Mouse (Mus musculus): ENCODE measurements at regions not wholly inside any gene's neighbourhood (a gene's known extent, or its start where the extent isn't known, plus 50 kb on each side); places are given as distances from the start of the nearest gene placed in this dataset.

DNA sequence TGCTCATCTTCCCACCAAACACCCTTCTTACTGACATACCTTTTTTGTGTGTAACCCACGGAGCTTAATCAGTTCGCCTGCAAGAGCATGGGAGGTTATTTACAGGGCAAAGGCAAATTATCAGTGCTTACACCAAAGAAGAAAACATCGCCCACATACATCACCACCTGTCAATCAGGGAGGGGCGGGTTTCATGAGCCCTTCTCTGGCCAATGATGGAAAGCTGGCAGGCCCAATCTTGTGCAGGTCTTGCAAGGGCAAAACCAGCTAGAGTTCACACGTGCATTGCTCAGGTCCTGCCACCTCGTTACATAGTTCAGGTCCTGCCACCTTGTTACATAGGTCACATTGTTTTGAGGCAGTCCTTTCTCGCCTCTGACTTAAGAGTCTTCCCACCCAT, 214.7 kb upstream of the Hes1 start:
- Histone ChIP-seq H3K4me2 (no peak overlapping the region), H3K4me3 (replicated peaks) (no peak overlapping the region), H3K4me1 (peaks cover 5% of the 10 kb centered on the region; the same call in 1 of the 2 replicates), H3K9me3 (replicated peaks) (no peaks in the 10 kb centered on the region), H3K36me3 (no peaks in the 10 kb centered on the region), H3K27me3 (replicated peaks) (peaks cover 13% of the 10 kb centered on the region; the same call in 1 of the 2 replicates), H3K27ac (replicated peaks) (no peak overlapping the region), H3K9ac (replicated peaks) (no peak overlapping the region)
- 82% methylated on average over 7 of the region's 7 CpGs for WGBS
- ATAC-seq (ENCODE audit: low FRiP score) = no peak

DNA sequence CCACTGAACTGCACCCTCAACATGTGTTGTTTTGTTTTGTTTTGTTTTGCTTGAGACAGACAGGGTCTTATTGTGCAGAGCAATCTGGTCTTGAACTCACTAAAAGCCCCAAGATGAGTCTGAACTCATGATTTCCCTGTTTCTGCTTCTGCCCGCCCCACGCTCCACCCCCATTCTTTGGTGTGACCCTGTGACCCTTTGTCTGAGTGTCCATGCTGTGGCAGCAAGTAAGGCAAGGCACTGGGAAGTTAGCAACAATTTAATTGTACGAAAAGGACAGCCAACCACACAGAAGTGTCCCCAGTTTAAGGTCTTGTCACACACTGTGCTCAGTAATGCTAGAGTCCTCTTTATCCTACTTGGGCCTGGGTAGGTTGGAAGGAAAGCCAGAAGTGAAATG, 213.6 kb upstream of the Hes1 start:
- WGBS = 48% methylated on average over 3 of the region's 3 CpGs
- no peaks in the 10 kb centered on the region for H3K9me3 ChIP-seq (replicated peaks)
- H3K27ac ChIP-seq (replicated peaks) = no peak overlapping the region
- H3K4me2 ChIP-seq = no peak overlapping the region
- H3K36me3 ChIP-seq = no peaks in the 10 kb centered on the region
- H3K4me1 ChIP-seq = 0 out of 2 replicates have a peak, but pooled peaks cover 2% of the 10 kb centered on the region
- no peak overlapping the region for H3K9ac ChIP-seq (replicated peaks)
- no peak overlapping the region for H3K4me3 ChIP-seq (replicated peaks)
- H3K27me3 ChIP-seq (replicated peaks) = peaks cover 13% of the 10 kb centered on the region; the same call in 1 of the 2 replicates
- no peak for ATAC-seq (ENCODE audit: low FRiP score)

DNA sequence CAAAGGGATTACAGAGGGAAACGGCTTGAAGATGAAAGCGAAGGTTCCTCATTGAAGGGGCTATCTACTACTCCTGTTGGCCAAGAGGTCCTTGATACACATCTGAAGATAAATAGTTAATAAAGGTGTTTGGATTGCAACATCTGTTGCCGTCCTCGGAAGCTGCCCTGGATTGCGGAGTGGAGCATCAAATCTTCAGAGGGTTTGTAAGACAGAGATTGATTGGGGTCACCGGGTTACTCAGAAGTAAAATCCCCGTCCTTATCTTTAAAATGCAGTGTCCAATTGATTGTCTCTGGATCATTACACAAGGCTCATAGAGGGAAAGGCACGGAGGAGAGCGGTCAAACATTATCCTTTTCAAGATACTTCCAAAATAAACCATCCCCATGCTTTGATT, 212.4 kb upstream of the Hes1 start:
- no peaks in the 10 kb centered on the region for H3K4me1 ChIP-seq
- 17% methylated on average over 9 of the region's 9 CpGs for WGBS
- no peak overlapping the region for H3K4me2 ChIP-seq
- ATAC-seq (ENCODE audit: low FRiP score) = no peak
- H3K36me3 ChIP-seq = no peaks in the 10 kb centered on the region
- H3K9me3 ChIP-seq (replicated peaks) = no peaks in the 10 kb centered on the region
- H3K27ac ChIP-seq (replicated peaks) = no peak overlapping the region
- H3K27me3 ChIP-seq (replicated peaks) = peaks cover 13% of the 10 kb centered on the region; the same call in 1 of the 2 replicates
- H3K4me3 ChIP-seq (replicated peaks) = no peak overlapping the region
- no peak overlapping the region for H3K9ac ChIP-seq (replicated peaks)

DNA sequence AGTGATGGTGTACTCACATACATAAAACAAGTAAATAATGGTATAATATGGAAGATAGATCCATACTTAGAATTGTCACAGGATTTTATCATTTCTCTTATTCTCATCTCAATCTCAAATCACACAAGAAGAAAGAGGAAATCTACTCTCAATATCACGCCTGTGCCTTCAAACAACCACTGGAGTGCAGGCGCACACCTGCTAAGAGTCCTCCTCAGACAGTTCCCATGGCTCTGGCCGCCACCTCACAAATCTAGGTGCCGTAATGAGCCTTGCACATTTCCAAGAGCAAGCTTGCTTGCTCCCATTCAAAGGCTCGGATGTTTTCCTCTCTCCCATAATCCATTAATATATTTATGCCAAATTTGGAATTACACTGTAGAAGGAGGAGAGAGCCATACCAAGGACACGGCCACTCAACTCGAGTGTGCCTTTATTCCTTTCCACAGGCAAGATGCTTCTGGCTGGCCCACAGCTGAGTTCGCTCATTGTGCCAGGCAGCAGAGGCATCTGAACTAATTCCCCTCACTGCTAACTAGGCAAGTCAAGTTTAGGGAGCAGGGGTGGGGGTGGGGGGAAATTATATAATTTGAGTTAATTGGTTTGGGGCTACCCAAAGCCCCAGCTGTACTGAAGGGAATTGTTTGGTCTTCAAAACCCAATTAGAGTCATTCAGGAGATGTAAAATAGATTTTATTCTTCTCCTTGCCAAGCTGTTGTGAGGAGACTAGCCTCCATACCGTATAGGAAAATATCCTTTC, 209.2 kb upstream of the Hes1 start:
- 86% methylated on average over 9 of the region's 9 CpGs for WGBS
- peaks cover 15% of the 10 kb centered on the region; the same call in 1 of the 2 replicates for H3K27me3 ChIP-seq (replicated peaks)
- H3K9ac ChIP-seq (replicated peaks) = no peak overlapping the region
- no peak overlapping the region for H3K4me3 ChIP-seq (replicated peaks)
- H3K36me3 ChIP-seq = no peaks in the 10 kb centered on the region
- no peak overlapping the region for H3K4me2 ChIP-seq
- H3K4me1 ChIP-seq = no peaks in the 10 kb centered on the region
- no peak overlapping the region for H3K27ac ChIP-seq (replicated peaks)
- no peak for ATAC-seq (ENCODE audit: low FRiP score)
- no peaks in the 10 kb centered on the region for H3K9me3 ChIP-seq (replicated peaks)

DNA sequence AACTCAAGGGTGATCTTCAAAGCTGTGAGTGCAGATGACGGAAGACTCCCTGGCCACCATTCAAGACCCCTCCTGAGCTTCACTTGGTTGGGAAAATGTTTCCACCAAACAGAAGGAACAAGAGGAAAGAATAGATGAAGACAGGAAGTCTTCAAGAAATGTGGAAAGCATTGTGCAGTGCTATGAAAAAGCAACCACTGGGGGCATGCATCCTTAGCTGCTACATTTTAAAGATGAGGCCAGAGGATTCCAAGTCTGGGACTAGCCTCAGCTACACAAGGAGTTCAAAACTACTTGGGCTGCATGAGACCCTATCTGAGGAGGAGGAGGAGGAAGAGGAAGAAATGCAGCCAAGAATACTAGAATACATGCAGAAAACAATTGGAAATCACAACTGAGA, 207.6 kb upstream of the Hes1 start:
- no peak overlapping the region for H3K27ac ChIP-seq (replicated peaks)
- no peak overlapping the region for H3K9ac ChIP-seq (replicated peaks)
- H3K9me3 ChIP-seq (replicated peaks) = no peaks in the 10 kb centered on the region
- 0 out of 2 replicates have a peak, but pooled peaks cover 14% of the 10 kb centered on the region for H3K27me3 ChIP-seq (replicated peaks)
- H3K4me2 ChIP-seq = no peak overlapping the region
- H3K4me3 ChIP-seq (replicated peaks) = no peak overlapping the region
- WGBS = 91% methylated on average over 1 of the region's 1 CpGs
- no peak for ATAC-seq (ENCODE audit: low FRiP score)
- peaks cover 11% of the 10 kb centered on the region; the same call in 1 of the 2 replicates for H3K4me1 ChIP-seq
- no peaks in the 10 kb centered on the region for H3K36me3 ChIP-seq

DNA sequence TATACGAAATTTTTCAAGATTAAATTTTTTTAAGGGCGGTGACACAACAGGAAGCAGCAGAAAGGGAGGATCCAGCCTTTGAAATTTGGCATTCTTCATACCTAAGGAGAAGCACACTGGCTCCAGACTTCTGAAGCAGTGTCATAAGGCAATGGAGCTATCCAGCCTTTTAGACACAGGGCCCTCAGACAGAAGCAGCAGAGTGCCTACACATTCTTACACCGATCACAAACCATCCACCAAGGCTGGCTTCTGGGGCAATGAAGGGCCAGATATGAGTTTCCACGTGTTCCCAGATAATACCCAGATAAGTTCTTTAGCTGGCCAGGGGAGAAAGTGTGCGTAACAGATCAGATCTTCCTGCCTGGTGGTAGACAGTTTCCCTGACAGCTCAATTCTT, 205.5 kb upstream of the Hes1 start:
- H3K27me3 ChIP-seq (replicated peaks) = 0 out of 2 replicates have a peak, but pooled peaks cover 14% of the 10 kb centered on the region
- H3K9ac ChIP-seq (replicated peaks) = no peak overlapping the region
- peaks cover 11% of the 10 kb centered on the region; the same call in 1 of the 2 replicates for H3K4me1 ChIP-seq
- WGBS = 86% methylated on average over 5 of the region's 5 CpGs
- no peak overlapping the region for H3K4me2 ChIP-seq
- no peaks in the 10 kb centered on the region for H3K36me3 ChIP-seq
- no peak overlapping the region for H3K4me3 ChIP-seq (replicated peaks)
- no peak overlapping the region for H3K27ac ChIP-seq (replicated peaks)
- ATAC-seq (ENCODE audit: low FRiP score) = no peak
- H3K9me3 ChIP-seq (replicated peaks) = no peaks in the 10 kb centered on the region

DNA sequence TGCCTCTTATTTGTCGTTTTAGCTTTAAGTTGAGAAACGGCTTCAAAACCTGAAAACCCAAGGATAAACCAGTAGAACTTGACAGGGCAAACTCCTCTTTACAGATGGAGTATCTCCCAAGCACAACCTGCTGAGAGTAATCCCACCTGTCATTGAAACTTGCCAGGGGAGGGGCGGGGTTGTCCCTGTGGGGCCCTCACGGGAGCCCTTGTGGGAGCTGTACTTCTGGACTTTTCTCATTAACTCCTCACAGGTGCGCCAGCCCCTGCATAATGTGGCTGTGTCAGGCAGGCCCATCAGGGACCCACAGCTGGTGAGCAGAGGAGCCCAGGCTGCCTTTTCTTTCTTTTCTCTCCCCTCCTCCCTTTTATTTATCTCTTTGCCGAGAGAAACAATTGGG, 203.9 kb upstream of the Hes1 start:
- Histone ChIP-seq H3K36me3 (no peaks in the 10 kb centered on the region), H3K9me3 (replicated peaks) (no peaks in the 10 kb centered on the region), H3K4me2 (no peak overlapping the region), H3K27me3 (replicated peaks) (0 out of 2 replicates have a peak, but pooled peaks cover 12% of the 10 kb centered on the region), H3K4me3 (replicated peaks) (no peak overlapping the region), H3K9ac (replicated peaks) (no peak overlapping the region), H3K4me1 (peaks cover 11% of the 10 kb centered on the region; the same call in 1 of the 2 replicates), H3K27ac (replicated peaks) (no peak overlapping the region)
- no peak for ATAC-seq (ENCODE audit: low FRiP score)
- 20% methylated on average over 6 of the region's 6 CpGs for WGBS

DNA sequence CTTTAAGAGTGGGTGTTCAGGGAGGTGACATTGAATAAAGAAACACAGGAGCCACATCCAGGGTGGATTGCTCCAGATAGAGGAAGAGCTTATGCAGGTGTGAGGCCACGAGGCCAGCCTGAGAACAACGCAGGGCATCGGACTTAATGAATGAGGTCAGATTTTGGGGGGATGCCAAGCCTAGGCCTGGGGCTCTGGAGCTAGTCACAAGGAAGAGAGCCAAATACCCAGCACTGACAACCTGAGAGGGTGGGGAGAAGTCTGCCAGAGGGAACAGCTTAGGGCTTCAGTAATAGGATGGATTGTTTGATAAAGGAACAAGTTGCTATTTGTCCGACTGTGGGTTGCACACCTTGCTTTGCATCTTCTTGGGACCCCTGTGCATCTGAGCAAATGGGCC, 203.1 kb upstream of the Hes1 start:
- H3K27me3 ChIP-seq (replicated peaks) = 0 out of 2 replicates have a peak, but pooled peaks cover 12% of the 10 kb centered on the region
- 41% methylated on average over 4 of the region's 4 CpGs for WGBS

DNA sequence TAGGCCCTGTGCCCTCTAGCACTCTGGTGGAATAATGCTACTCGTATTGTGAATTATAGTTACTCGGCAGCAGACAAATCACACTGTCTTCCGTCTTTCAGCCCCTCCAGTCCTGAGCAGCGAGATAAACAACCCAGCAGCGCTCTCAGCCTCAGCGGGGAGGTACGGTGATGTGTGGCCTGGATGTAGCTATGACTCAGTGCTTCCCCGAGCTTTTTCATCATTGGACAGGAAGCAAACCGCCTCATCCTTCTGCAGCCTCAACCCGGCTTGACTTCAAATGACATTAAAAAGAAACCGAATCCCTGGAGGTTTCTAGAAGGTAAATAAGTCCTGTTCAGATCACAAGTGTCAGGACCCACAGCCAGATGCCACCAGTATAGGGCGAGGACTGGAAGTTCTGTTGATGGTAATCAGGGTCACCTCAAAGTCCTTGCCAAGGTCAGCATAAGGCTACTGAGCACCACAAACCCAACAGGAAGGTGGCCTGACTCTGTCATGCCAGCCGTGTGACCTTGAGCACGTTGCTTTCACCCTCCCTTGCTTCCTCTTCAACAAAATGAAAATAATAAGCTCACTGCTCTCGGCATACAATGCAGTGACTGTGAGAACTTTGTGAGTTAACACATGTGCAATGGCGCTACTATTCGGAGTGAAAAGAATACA, 199.0 kb upstream of the Hes1 start:
- Histone ChIP-seq H3K27me3 (replicated peaks) (0 out of 2 replicates have a peak, but pooled peaks cover 6% of the 10 kb centered on the region), H3K4me3 (replicated peaks) (no peak overlapping the region), H3K27ac (replicated peaks) (no peak overlapping the region), H3K9ac (replicated peaks) (no peak overlapping the region), H3K4me1 (peaks cover 9% of the 10 kb centered on the region; the same call in 1 of the 2 replicates), H3K9me3 (replicated peaks) (no peaks in the 10 kb centered on the region), H3K36me3 (no peaks in the 10 kb centered on the region), H3K4me2 (no peak overlapping the region)
- 70% methylated on average over 17 of the region's 17 CpGs for WGBS
- no peak for ATAC-seq (ENCODE audit: low FRiP score)

More for the DNA sequence above, 203.1 kb upstream of the Hes1 start:
- Histone ChIP-seq H3K36me3 (no peaks in the 10 kb centered on the region), H3K4me2 (no peak overlapping the region), H3K9me3 (replicated peaks) (no peaks in the 10 kb centered on the region), H3K4me1 (peaks cover 11% of the 10 kb centered on the region; the same call in 1 of the 2 replicates), H3K4me3 (replicated peaks) (no peak overlapping the region), H3K27ac (replicated peaks) (no peak overlapping the region), H3K9ac (replicated peaks) (no peak overlapping the region)
- ATAC-seq (ENCODE audit: low FRiP score) = no peak

DNA sequence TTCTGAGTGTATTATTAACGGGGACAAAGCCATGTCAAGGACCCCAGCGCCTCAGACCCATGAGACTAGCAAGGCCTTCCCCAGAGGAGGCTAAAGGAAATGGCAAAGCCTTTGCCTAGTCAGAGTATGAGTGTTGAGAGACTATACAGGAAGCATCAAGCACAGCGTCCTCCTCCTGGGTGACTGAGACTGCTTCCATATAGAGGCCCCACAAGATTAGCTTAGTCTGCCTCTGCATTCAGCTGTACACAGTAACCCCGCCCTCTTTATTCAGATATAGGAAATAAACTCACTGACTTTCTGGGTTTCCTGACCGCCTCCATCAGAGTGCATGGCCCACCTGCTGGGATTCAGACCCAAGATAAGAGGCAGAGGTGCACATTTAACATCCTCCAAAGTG, 192.8 kb upstream of the Hes1 start:
- Histone ChIP-seq H3K9me3 (replicated peaks) (no peaks in the 10 kb centered on the region), H3K36me3 (no peaks in the 10 kb centered on the region), H3K4me2 (no peak overlapping the region), H3K27ac (replicated peaks) (no peak overlapping the region), H3K4me1 (peaks cover 5% of the 10 kb centered on the region; the same call in 1 of the 2 replicates), H3K9ac (replicated peaks) (no peak overlapping the region), H3K27me3 (replicated peaks) (no peaks in the 10 kb centered on the region), H3K4me3 (replicated peaks) (no peak overlapping the region)
- 82% methylated on average over 5 of the region's 5 CpGs for WGBS
- ATAC-seq (ENCODE audit: low FRiP score) = no peak

DNA sequence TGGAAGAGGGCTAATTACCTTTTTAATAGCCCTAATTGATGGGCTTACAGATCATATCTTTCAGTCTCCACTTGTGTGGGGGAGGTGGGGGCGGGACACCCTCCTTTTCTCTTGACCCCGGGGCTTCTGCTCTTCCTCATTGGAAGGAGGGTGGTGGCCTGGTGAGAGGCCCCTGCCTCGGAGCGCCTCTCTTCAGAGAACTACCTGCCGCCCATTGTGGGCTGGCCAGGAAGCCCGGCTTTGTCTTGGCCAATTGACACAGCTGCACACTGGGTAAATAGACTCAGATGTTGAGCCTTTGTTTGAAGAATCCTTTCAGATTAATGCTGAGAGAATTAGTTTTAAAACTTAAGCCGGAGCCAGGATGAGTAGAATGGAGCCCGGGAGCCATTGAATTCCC, 188.0 kb upstream of the Hes1 start:
- Histone ChIP-seq H3K4me2 (no peak overlapping the region), H3K4me1 (peaks cover 9% of the 10 kb centered on the region; the same call in 1 of the 2 replicates), H3K9ac (replicated peaks) (no peak overlapping the region), H3K36me3 (no peaks in the 10 kb centered on the region), H3K27me3 (replicated peaks) (peaks cover 25% of the 10 kb centered on the region), H3K27ac (replicated peaks) (no peak overlapping the region), H3K9me3 (replicated peaks) (no peaks in the 10 kb centered on the region), H3K4me3 (replicated peaks) (no peak overlapping the region)
- 8% methylated on average over 8 of the region's 8 CpGs for WGBS
- ATAC-seq (ENCODE audit: low FRiP score) = no peak

Measured in neural tube, embryonic 15.5 days (tissue).